In the genomic region with DNA sequence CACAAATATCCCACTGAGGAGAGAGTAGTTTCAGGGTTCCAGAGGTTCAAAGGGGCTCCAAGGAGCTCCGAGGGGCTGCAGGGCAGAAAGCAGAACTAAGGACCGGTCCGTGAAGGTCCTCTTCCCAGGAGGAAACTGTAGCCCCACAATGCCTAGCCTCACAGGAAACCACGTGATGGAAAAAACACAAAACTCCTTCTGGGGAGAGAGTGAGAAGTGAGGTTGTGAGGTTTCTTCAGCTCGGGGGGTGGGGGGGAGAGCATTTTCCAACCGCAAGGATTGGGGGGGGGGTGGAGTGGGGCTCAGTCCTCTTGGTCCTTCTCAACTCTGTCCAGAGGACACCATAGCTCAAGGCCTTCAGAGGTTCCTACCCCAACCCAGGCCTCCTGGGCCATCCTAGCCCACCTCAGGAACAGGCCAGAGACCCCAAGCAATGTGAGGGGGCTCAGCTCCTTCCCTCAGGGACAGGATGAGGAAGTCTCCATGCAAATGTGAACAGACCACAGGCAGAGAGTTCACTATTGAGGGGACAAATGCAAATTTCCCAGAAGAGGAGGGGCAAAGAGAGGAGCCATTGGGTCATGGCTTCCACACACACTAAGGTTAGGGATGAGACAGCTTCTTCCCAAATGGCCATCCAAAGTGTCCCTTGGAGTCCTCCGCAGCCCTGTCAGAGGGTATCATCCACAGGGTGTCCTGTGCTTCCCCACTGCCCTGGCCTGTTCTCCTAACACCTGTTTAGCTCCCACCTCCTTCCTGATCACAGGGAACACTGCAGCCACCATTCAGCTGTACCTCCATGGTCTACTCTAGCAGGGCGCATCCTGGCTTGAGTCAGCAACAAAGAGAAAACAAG, we compare ENCODE assay signal across 13 mouse cellular contexts. TPM values are rescaled to one million over a fixed set of nuclear protein-coding genes. Genes with fewer than 3 reads are reported as not detected.
DNase-seq lines count a peak whose midpoint lies in the region; ATAC-seq and TF ChIP-seq lines count a peak whose summit lies in the region.
"Had no signal": no experiment of that assay in that cellular context is flagged by ENCODE, and none has a peak within 500 bp of the region (broad histone marks: within the 10 kb centered on the region; RNA-seq: fewer than 3 reads in every experiment).

No protein-coding gene starts in this region.

- no peaks in the 10 kb centered on the region for H3K9me3 ChIP-seq in heart, embryonic 16.5 days (replicated peaks; ENCODE audit: control insufficient read depth, low read length)
- H3K9me3 ChIP-seq in G1E (replicated peaks): no peaks in the 10 kb centered on the region
- no peaks in the 10 kb centered on the region for H3K9me3 ChIP-seq in liver, embryonic 11.5 days (ENCODE audit: control insufficient read depth, low read length)
- H3K9me3 ChIP-seq: embryonic facial prominence, embryonic 15.5 days; heart, embryonic 13.5 days; limb, embryonic 15.5 days had no signal

- 62% methylated on average over 8 of the region's 8 CpGs for WGBS in heart, embryonic 16.5 days
- WGBS in liver, embryonic 11.5 days: 52% methylated on average over 8 of the region's 8 CpGs

- no peak overlapping the region for H3K9ac ChIP-seq in heart, embryonic 16.5 days (ENCODE audit: low read length)
- peak overlapping the region; percentile 40; the same call in 1 of the 2 replicates for H3K9ac ChIP-seq in liver, embryonic 11.5 days (ENCODE audit: low read depth, low read length)
- H3K9ac ChIP-seq: embryonic facial prominence, embryonic 15.5 days; heart, embryonic 13.5 days; limb, embryonic 15.5 days had no signal

- no peak for DNase-seq in heart, adult 8-10 months (ENCODE audit: low spot score)
- no peak for DNase-seq in G1E (ENCODE audit: low spot score)
- no peak for DNase-seq in liver, embryonic 11.5 days (ENCODE audit: low spot score)
- DNase-seq in adrenal gland, adult 18-20 months (ENCODE audit: low spot score in 2 of 2): no peak
- DNase-seq in kidney, adult 18-20 months: no peak
- DNase-seq in cerebellum, postnatal 25 days: no peak
- DNase-seq: cerebellum, adult 11-12 months; kidney, adult 11 months had no signal

- no peaks in the 10 kb centered on the region for H3K36me3 ChIP-seq in heart, embryonic 16.5 days (ENCODE audit: control insufficient read depth, insufficient read depth)
- peaks cover 70% of the 10 kb centered on the region for H3K36me3 ChIP-seq in G1E (replicated peaks)
- H3K36me3 ChIP-seq in liver, embryonic 11.5 days (ENCODE audit: control insufficient read depth, insufficient read depth, low read length): no peaks in the 10 kb centered on the region; the same call in 1 of the 2 replicates
- H3K36me3 ChIP-seq: embryonic facial prominence, embryonic 15.5 days; heart, embryonic 13.5 days; limb, embryonic 15.5 days had no signal

- peak overlapping the region; percentile 51 for H3K27ac ChIP-seq in heart, embryonic 16.5 days (ENCODE audit: low read length)
- H3K27ac ChIP-seq in liver, embryonic 11.5 days (ENCODE audit: low read depth, low read length): no peak overlapping the region
- H3K27ac ChIP-seq: embryonic facial prominence, embryonic 15.5 days; heart, embryonic 13.5 days; limb, embryonic 15.5 days had no signal

- H3K4me3 ChIP-seq in heart, embryonic 16.5 days (ENCODE audit: low read length): no peak overlapping the region
- H3K4me3 ChIP-seq in G1E (ENCODE audit: low read depth, low read length): no peak overlapping the region; the same call in 1 of the 2 replicates
- H3K4me3 ChIP-seq in liver, embryonic 11.5 days (ENCODE audit: low read depth, low read length): 0 out of 2 replicates have a peak overlapping the region, but pooled peaks have one; percentile 3
- H3K4me3 ChIP-seq: embryonic facial prominence, embryonic 15.5 days; heart, embryonic 13.5 days; limb, embryonic 15.5 days had no signal

- H3K4me2 ChIP-seq in heart, embryonic 16.5 days (ENCODE audit: low read depth, low read length): 0 out of 2 replicates have a peak overlapping the region, but pooled peaks have one; percentile 21
- H3K4me2 ChIP-seq in liver, embryonic 11.5 days: peak overlapping the region; percentile 33
- H3K4me2 ChIP-seq: embryonic facial prominence, embryonic 15.5 days; heart, embryonic 13.5 days; limb, embryonic 15.5 days had no signal

- ATAC-seq in heart, embryonic 16.5 days (replicated peaks; ENCODE audit: extremely low read depth, insufficient read depth, low FRiP score): 0 out of 2 replicates have a peak, but pooled peaks have one; percentile 7
- ATAC-seq in G1E (ENCODE audit: extremely low read depth, insufficient number of reproducible peaks, low FRiP score, poor library complexity, severe bottlenecking): 0 out of 2 replicates have a peak, but pooled peaks have one; percentile 9
- no peak for ATAC-seq in liver, embryonic 11.5 days (replicated peaks; ENCODE audit: low FRiP score)
- peak; percentile 56 for ATAC-seq in neutrophil, adult 5-6 weeks (ENCODE audit: extremely low read depth, insufficient number of reproducible peaks, low FRiP score, poor library complexity, severe bottlenecking)

- no peaks in the 10 kb centered on the region for H3K4me1 ChIP-seq in heart, embryonic 16.5 days (ENCODE audit: control insufficient read depth, insufficient read depth, low read length)
- peaks cover 88% of the 10 kb centered on the region for H3K4me1 ChIP-seq in G1E (ENCODE audit: insufficient read depth, low read depth, low read length)
- peaks cover 19% of the 10 kb centered on the region for H3K4me1 ChIP-seq in liver, embryonic 11.5 days (replicated peaks; ENCODE audit: control insufficient read depth, insufficient read depth, low read length)

- no peak for TF ChIP-seq CTCF in G1E (IDR thresholded peaks at IDR 0.05; ENCODE audit: low read depth, low read length)

- no peaks in the 10 kb centered on the region for H3K27me3 ChIP-seq in heart, embryonic 16.5 days (ENCODE audit: control insufficient read depth, insufficient read depth, low read length)
- H3K27me3 ChIP-seq in G1E (ENCODE audit: insufficient read depth, low read length): no peaks in the 10 kb centered on the region
- H3K27me3 ChIP-seq in liver, embryonic 11.5 days (replicated peaks; ENCODE audit: control insufficient read depth, insufficient read depth, low read length): no peaks in the 10 kb centered on the region
- H3K27me3 ChIP-seq: embryonic facial prominence, embryonic 15.5 days; heart, embryonic 13.5 days; limb, embryonic 15.5 days had no signal

RNA-seq across cellular contexts. Expression of gene Ptpn6, which starts 8.4 kb away (rescaled TPM):
- polyA plus RNA-seq in heart, embryonic 16.5 days (2015; fragmentation: Nextera tagmentation; extraction: Ambion mirVana): 14.6 and 31.3 TPM in 2 replicates
- 1 to 10 TPM; 2.0 to 5.7 (median 3.1) TPM for total RNA-seq in heart, adult 8-10 months (2022)
- total RNA-seq in G1E (2014; fragmentation: Nextera tagmentation) (66.2 and 72.6 TPM in 2 replicates), G1E (2017) (309 and 356 TPM in 2 replicates)
- 54.9 and 129 TPM in 2 replicates for polyA plus RNA-seq in G1E (2012)
- 49.5 and 50.3 TPM in 2 replicates for polyA plus RNA-seq in liver, embryonic 11.5 days (2014; fragmentation: Nextera tagmentation; extraction: Ambion mirVana)
- 1,943 and 2,202 TPM in 2 replicates for total RNA-seq in neutrophil, adult 5-6 weeks (2017)
- total RNA-seq in adrenal gland, adult 18-20 months (2021): 10 to 100 TPM in 1 of 2 experiments, 1 to 10 TPM in 1; 9.8 to 11.5 TPM

RNA-seq across cellular contexts. Expression of gene Grcc10, which starts 11.1 kb away (rescaled TPM):
- polyA plus RNA-seq in heart, embryonic 16.5 days (2015; fragmentation: Nextera tagmentation; extraction: Ambion mirVana): 429 and 447 TPM in 2 replicates
- 100 to 1,000 TPM; 286 to 318 (median 310) TPM for total RNA-seq in heart, adult 8-10 months (2022)
- total RNA-seq in G1E (2014; fragmentation: Nextera tagmentation) (61.7 and 62.9 TPM in 2 replicates), G1E (2017) (130 and 176 TPM in 2 replicates)
- 26.1 and 38.8 TPM in 2 replicates for polyA plus RNA-seq in G1E (2012)
- polyA plus RNA-seq in liver, embryonic 11.5 days (2014; fragmentation: Nextera tagmentation; extraction: Ambion mirVana): 147 and 167 TPM in 2 replicates
- total RNA-seq in neutrophil, adult 5-6 weeks (2017): 161 and 171 TPM in 2 replicates
- 100 to 1,000 TPM; 341 to 388 TPM for total RNA-seq in adrenal gland, adult 18-20 months (2021)

RNA-seq across cellular contexts. Expression of gene Phb2, which starts 17.9 kb away (rescaled TPM):
- polyA plus RNA-seq in heart, embryonic 16.5 days (2015; fragmentation: Nextera tagmentation; extraction: Ambion mirVana): 347 and 355 TPM in 2 replicates
- total RNA-seq in heart, adult 8-10 months (2022): 100 to 1,000 TPM; 251 to 296 (median 279) TPM
- total RNA-seq in G1E (2014; fragmentation: Nextera tagmentation) (325 and 378 TPM in 2 replicates), G1E (2017) (432 and 434 TPM in 2 replicates)
- polyA plus RNA-seq in G1E (2012): 465 and 565 TPM in 2 replicates
- 640 and 660 TPM in 2 replicates for polyA plus RNA-seq in liver, embryonic 11.5 days (2014; fragmentation: Nextera tagmentation; extraction: Ambion mirVana)
- total RNA-seq in neutrophil, adult 5-6 weeks (2017): 110 and 117 TPM in 2 replicates
- total RNA-seq in adrenal gland, adult 18-20 months (2021): 100 to 1,000 TPM; 285 to 301 TPM

RNA-seq across cellular contexts. Expression of gene Emg1, which starts 18.1 kb away (rescaled TPM):
- polyA plus RNA-seq in heart, embryonic 16.5 days (2015; fragmentation: Nextera tagmentation; extraction: Ambion mirVana): 125 and 133 TPM in 2 replicates
- 10 to 100 TPM; 64.4 to 81.5 (median 73.0) TPM for total RNA-seq in heart, adult 8-10 months (2022)
- total RNA-seq in G1E (2014; fragmentation: Nextera tagmentation): 117 and 120 TPM in 2 replicates
- 228 and 262 TPM in 2 replicates for total RNA-seq in G1E (2017)
- polyA plus RNA-seq in G1E (2012): 254 and 287 TPM in 2 replicates
- 311 and 329 TPM in 2 replicates for polyA plus RNA-seq in liver, embryonic 11.5 days (2014; fragmentation: Nextera tagmentation; extraction: Ambion mirVana)
- total RNA-seq in neutrophil, adult 5-6 weeks (2017): 89.3 and 107 TPM in 2 replicates
- 10 to 100 TPM; 81.0 to 86.4 TPM for total RNA-seq in adrenal gland, adult 18-20 months (2021)

RNA-seq across cellular contexts. Expression of gene Gm45234, which starts 25.7 kb away (rescaled TPM):
- not detected in 2 replicates for polyA plus RNA-seq in heart, embryonic 16.5 days (2015; fragmentation: Nextera tagmentation; extraction: Ambion mirVana)
- under 1 TPM in 1 of 4 experiments, not detected in 3; 0.41 TPM for total RNA-seq in heart, adult 8-10 months (2022)
- total RNA-seq in G1E (2014; fragmentation: Nextera tagmentation) (not detected in 2 replicates), G1E (2017) (not detected in 2 replicates)
- polyA plus RNA-seq in G1E (2012): not detected in 2 replicates
- 0.15 TPM in 1 of 2 replicates, not detected in the other for polyA plus RNA-seq in liver, embryonic 11.5 days (2014; fragmentation: Nextera tagmentation; extraction: Ambion mirVana)
- total RNA-seq in neutrophil, adult 5-6 weeks (2017): 0.74 TPM in 1 of 2 replicates, not detected in the other
- not detected for total RNA-seq in adrenal gland, adult 18-20 months (2021)
- polyA plus RNA-seq: embryonic facial prominence, embryonic 15.5 days; heart, embryonic 13.5 days had no signal
